Mouse (Mus musculus) layer of hippocampus, adult 11-12 months (tissue): ENCODE data around the gene Oosp3.

Experiments used
- DNase-seq: peaks from one replicate; pipeline ENCODE4 v3.0.0; 2022; ENCODE audit warnings: low spot score

The Oosp3 gene

GRCm38 (mm10) chr19:11696755-11697154 lies at the start of gene Oosp3:
Gene Oosp3 (plus strand): TSS chr19:11697055.
- no peak for DNase-seq

GRCm38 (mm10) chr19:11649564-11649963 lies 47.3 kb upstream of the Oosp3 start:
- no peak for DNase-seq

- no peak for DNase-seq
Observed at GRCm38 (mm10) chr19:11659142-11659541, 37.7 kb upstream of the Oosp3 start.

GRCm38 (mm10) chr19:11660459-11660858 lies 36.4 kb upstream of the Oosp3 start, which contains the start of gene Oosp2:
Gene Oosp2 (minus strand): TSS chr19:11660559.
- DNase-seq = no peak

GRCm38 (mm10) chr19:11661562-11661961 lies 35.3 kb upstream of the Oosp3 start:
- DNase-seq = no peak

GRCm38 (mm10) chr19:11690839-11691238 lies 6.0 kb upstream of the Oosp3 start, which contains the start of gene Oosp1:
Gene Oosp1 (minus strand): TSS chr19:11691150.
- DNase-seq = no peak

GRCm38 (mm10) chr19:11691454-11691853 lies 5.4 kb upstream of the Oosp3 start:
- DNase-seq = no peak

- no peak for DNase-seq
Observed at GRCm38 (mm10) chr19:11698342-11698741, 1.5 kb downstream of the Oosp3 start.

- DNase-seq = no peak
Observed at GRCm38 (mm10) chr19:11712451-11712850, 15.6 kb downstream of the Oosp3 start.

GRCm38 (mm10) chr19:11720071-11720470 lies 23.2 kb downstream of the Oosp3 start:
- DNase-seq = no peak

GRCm38 (mm10) chr19:11723870-11724269 lies 27.0 kb downstream of the Oosp3 start:
- DNase-seq = no peak

GRCm38 (mm10) chr19:11724275-11724674 lies 27.4 kb downstream of the Oosp3 start:
- DNase-seq = no peak

- DNase-seq = no peak
Observed at GRCm38 (mm10) chr19:11725915-11726314, 29.1 kb downstream of the Oosp3 start.

GRCm38 (mm10) chr19:11727304-11727703 lies 30.4 kb downstream of the Oosp3 start:
- DNase-seq = no peak

- no peak for DNase-seq
Observed at GRCm38 (mm10) chr19:11730278-11730677, 33.4 kb downstream of the Oosp3 start.

- DNase-seq = no peak
Observed at GRCm38 (mm10) chr19:11736455-11736854, 39.6 kb downstream of the Oosp3 start.

GRCm38 (mm10) chr19:11745680-11746079 lies 48.8 kb downstream of the Oosp3 start:
- no peak for DNase-seq

GRCm38 (mm10) chr19:11747298-11747697 lies 50.4 kb downstream of the Oosp3 start, which contains the start of gene Gif:
Gene Gif (plus strand): TSS chr19:11747554.
- DNase-seq = no peak
